Mouse (Mus musculus): Measurements from ENCODE around the gene Fcer1g.

- TF ChIP-seq CTCF (IDR thresholded peaks at IDR 0.05) (no peak), POLR2A (IDR thresholded peaks at IDR 0.05; ENCODE audit: insufficient read depth, low read depth, low read length) (no peak), EP300 (IDR thresholded peaks at IDR 0.05; ENCODE audit: insufficient read depth, low read depth, low read length) (no peak)
These were observed 23.6 kb upstream of the Fcer1g start for GRCm38 (mm10) chr1:171257781-171258180.

Measured in heart, adult 2 months (tissue).